Mouse (Mus musculus): Measurements from ENCODE around the gene Itpr2. TPM values are rescaled to one million over a fixed set of nuclear protein-coding genes. Genes with fewer than 3 reads are reported as not detected.

The Itpr2 gene
- polyA plus RNA-seq, 1 experiment from 2014 or later = 32.4 TPM

- Histone ChIP-seq H3K4me1 (replicated peaks) (peaks cover 15% of the 10 kb centered on the region), H3K9ac (no peak overlapping the region), H3K27ac (ENCODE audit: poor library complexity, severe bottlenecking) (0 out of 2 replicates have a peak overlapping the region, but pooled peaks have one; percentile 1), H3K4me3 (no peak overlapping the region), H3K27me3 (replicated peaks) (no peaks in the 10 kb centered on the region), H3K36me3 (peaks cover 46% of the 10 kb centered on the region), H3K9me3 (replicated peaks) (0 out of 2 replicates have a peak, but pooled peaks cover 2% of the 10 kb centered on the region), H3K4me2 (no peak overlapping the region)
- ATAC-seq (ENCODE audit: insufficient number of reproducible peaks, low FRiP score) = no peak
- WGBS = 53% methylated on average over 6 of the region's 6 CpGs
Measured at GRCm38 (mm10) chr6:146331017-146331669, 170.9 kb downstream of the Itpr2 start.

- WGBS = 74% methylated on average over 3 of the region's 3 CpGs
- H3K4me3 ChIP-seq = no peak overlapping the region
- 0 out of 2 replicates have a peak, but pooled peaks cover 2% of the 10 kb centered on the region for H3K9me3 ChIP-seq (replicated peaks)
- H3K27ac ChIP-seq (ENCODE audit: poor library complexity, severe bottlenecking) = no peak overlapping the region
- no peak for ATAC-seq (ENCODE audit: insufficient number of reproducible peaks, low FRiP score)
- H3K36me3 ChIP-seq = peaks cover 49% of the 10 kb centered on the region
- no peak overlapping the region for H3K4me2 ChIP-seq
- no peak overlapping the region for H3K9ac ChIP-seq
- H3K4me1 ChIP-seq (replicated peaks) = peaks cover 23% of the 10 kb centered on the region
- no peaks in the 10 kb centered on the region for H3K27me3 ChIP-seq (replicated peaks)
Measured at GRCm38 (mm10) chr6:146329079-146329478, 172.9 kb downstream of the Itpr2 start.

DNA sequence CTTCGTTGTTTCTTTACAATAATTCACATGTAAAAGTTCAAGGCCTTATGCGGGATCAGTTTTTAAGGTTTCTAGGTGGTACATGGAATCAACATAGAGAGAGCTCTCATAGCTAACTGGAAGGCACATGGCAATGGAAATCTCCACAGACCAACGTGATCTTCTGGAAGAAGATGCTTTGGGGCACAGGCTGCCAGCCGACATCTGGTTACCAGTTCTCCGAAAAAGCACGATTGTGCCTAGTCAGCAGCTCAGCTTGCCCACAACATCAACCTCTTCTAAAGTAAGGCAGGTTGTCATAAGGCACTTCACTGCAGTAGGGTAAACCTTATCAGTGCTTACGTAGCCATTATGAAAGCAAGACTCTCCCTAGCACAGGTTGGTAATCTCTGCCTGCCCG is 175.4 kb downstream of the Itpr2 start:
- ATAC-seq (ENCODE audit: insufficient number of reproducible peaks, low FRiP score) = no peak
- WGBS = 84% methylated on average over 8 of the region's 8 CpGs
- Histone ChIP-seq H3K9me3 (replicated peaks) (0 out of 2 replicates have a peak, but pooled peaks cover 2% of the 10 kb centered on the region), H3K36me3 (peaks cover 58% of the 10 kb centered on the region), H3K4me1 (replicated peaks) (peaks cover 41% of the 10 kb centered on the region), H3K4me3 (no peak overlapping the region), H3K9ac (no peak overlapping the region), H3K27me3 (replicated peaks) (no peaks in the 10 kb centered on the region), H3K27ac (ENCODE audit: poor library complexity, severe bottlenecking) (no peak overlapping the region), H3K4me2 (no peak overlapping the region)

DNA sequence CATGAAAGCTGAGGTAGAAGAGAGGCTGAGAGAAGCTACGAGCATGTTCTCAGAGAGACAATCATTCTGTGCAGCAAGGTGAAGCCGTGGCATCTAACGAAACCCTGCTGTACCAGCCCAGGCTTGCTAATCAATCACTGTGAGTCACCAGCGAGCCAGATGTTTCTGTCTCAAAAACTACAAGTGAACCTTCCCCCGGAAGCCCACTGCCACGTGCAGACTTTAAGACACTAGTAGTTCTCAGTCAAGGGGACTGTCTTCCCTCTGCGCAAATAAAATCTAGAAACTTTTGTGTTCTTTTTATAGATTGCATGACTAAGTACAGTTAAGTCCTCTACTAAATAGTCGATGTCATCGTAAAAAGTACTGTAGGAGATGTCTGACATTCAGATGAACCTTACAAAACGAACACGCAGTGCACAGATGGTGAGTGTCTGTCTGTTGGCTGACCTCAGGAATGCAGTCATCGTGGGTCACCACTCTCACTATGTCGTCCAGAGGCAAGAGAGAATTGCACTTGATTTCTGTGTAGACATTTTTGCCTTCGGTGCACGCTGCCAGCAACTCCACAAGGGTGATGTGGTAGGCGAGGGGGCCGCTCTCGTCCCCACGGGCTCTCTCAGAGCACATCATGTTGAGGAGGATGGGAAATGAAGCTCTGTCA is 177.3 kb downstream of the Itpr2 start:
- no peak for ATAC-seq (ENCODE audit: insufficient number of reproducible peaks, low FRiP score)
- Histone ChIP-seq H3K9me3 (replicated peaks) (0 out of 2 replicates have a peak, but pooled peaks cover 2% of the 10 kb centered on the region), H3K9ac (no peak overlapping the region), H3K4me3 (no peak overlapping the region), H3K36me3 (peaks cover 70% of the 10 kb centered on the region), H3K4me2 (no peak overlapping the region), H3K27me3 (replicated peaks) (no peaks in the 10 kb centered on the region), H3K4me1 (replicated peaks) (peaks cover 41% of the 10 kb centered on the region), H3K27ac (ENCODE audit: poor library complexity, severe bottlenecking) (no peak overlapping the region)
- WGBS = 69% methylated on average over 19 of the region's 19 CpGs

DNA sequence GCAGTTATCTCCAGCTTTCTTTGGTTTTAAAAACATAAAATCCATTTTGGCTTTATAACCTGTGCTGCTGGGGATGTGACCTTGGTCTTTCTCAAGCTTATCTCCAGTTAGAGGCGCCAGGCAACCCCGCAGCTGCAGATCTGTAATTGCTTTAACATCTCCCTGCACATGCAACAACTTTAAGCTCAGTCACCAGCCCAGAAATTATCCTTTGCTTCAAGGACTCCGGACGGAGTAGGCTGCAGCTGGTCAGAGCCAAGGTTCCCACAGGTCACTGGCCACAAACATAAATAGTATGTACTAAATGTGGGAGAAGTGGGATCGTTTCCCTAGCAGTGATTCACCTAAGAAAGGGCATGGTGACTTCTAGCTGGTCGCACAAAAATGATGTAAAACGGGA is 179.5 kb downstream of the Itpr2 start:
- H3K4me3 ChIP-seq = no peak overlapping the region
- peaks cover 56% of the 10 kb centered on the region for H3K36me3 ChIP-seq
- no peak overlapping the region for H3K4me2 ChIP-seq
- 0 out of 2 replicates have a peak, but pooled peaks cover under 1% of the 10 kb centered on the region for H3K9me3 ChIP-seq (replicated peaks)
- H3K4me1 ChIP-seq (replicated peaks) = peaks cover 41% of the 10 kb centered on the region
- no peak for ATAC-seq (ENCODE audit: insufficient number of reproducible peaks, low FRiP score)
- H3K27me3 ChIP-seq (replicated peaks) = no peaks in the 10 kb centered on the region
- H3K9ac ChIP-seq = no peak overlapping the region
- 47% methylated on average over 7 of the region's 7 CpGs for WGBS
- peak overlapping the region; percentile 14; the same call in 1 of the 2 replicates for H3K27ac ChIP-seq (ENCODE audit: poor library complexity, severe bottlenecking)

DNA sequence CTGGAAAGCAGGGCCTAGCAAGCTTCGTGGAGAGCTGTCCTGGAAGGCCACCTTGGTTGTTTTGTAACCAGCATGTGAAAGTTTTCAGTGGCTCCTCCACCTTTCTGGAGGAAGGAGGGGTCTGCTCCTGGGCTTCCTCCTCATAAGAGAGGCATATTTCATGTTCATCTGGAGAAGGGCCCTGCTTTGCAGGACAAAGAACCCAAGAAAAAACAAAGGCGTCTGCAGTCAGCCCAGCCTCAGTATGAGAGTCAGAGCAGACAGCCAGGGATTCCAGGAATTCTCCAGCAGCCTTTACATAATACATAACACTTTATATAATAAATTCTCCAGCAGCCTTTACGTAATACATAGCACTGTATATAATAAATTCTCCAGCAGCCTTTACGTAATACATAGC is 180.1 kb downstream of the Itpr2 start:
- ATAC-seq (ENCODE audit: insufficient number of reproducible peaks, low FRiP score) = no peak
- no peak overlapping the region for H3K9ac ChIP-seq
- H3K27ac ChIP-seq (ENCODE audit: poor library complexity, severe bottlenecking) = peak overlapping the region; percentile 42
- peaks cover 52% of the 10 kb centered on the region for H3K36me3 ChIP-seq
- 50% methylated on average over 4 of the region's 4 CpGs for WGBS
- no peaks in the 10 kb centered on the region for H3K27me3 ChIP-seq (replicated peaks)
- H3K4me1 ChIP-seq (replicated peaks) = peaks cover 41% of the 10 kb centered on the region
- H3K4me2 ChIP-seq = no peak overlapping the region
- no peaks in the 10 kb centered on the region for H3K9me3 ChIP-seq (replicated peaks)
- H3K4me3 ChIP-seq = no peak overlapping the region

GRCm38 (mm10) chr6:146316415-146316814 is 185.6 kb downstream of the Itpr2 start:
- no peak overlapping the region for H3K27ac ChIP-seq (ENCODE audit: poor library complexity, severe bottlenecking)
- no peaks in the 10 kb centered on the region for H3K27me3 ChIP-seq (replicated peaks)
- peaks cover 52% of the 10 kb centered on the region for H3K36me3 ChIP-seq
- no peak overlapping the region for H3K9ac ChIP-seq
- ATAC-seq (ENCODE audit: insufficient number of reproducible peaks, low FRiP score) = no peak
- H3K4me2 ChIP-seq = no peak overlapping the region
- H3K4me1 ChIP-seq (replicated peaks) = peaks cover 5% of the 10 kb centered on the region
- H3K4me3 ChIP-seq = no peak overlapping the region
- 85% methylated on average over 6 of the region's 6 CpGs for WGBS
- no peaks in the 10 kb centered on the region; the same call in 1 of the 2 replicates for H3K9me3 ChIP-seq (replicated peaks)

GRCm38 (mm10) chr6:146315153-146315552 is 186.9 kb downstream of the Itpr2 start:
- 87% methylated on average over 8 of the region's 8 CpGs for WGBS
- H3K36me3 ChIP-seq = peaks cover 46% of the 10 kb centered on the region

GRCm38 (mm10) chr6:146314304-146314703 is 187.7 kb downstream of the Itpr2 start:
- peaks cover 45% of the 10 kb centered on the region for H3K36me3 ChIP-seq
- H3K4me1 ChIP-seq (replicated peaks) = peaks cover 6% of the 10 kb centered on the region; the same call in 1 of the 2 replicates
- H3K27ac ChIP-seq (ENCODE audit: poor library complexity, severe bottlenecking) = no peak overlapping the region
- no peaks in the 10 kb centered on the region for H3K27me3 ChIP-seq (replicated peaks)
- no peak overlapping the region for H3K4me2 ChIP-seq
- ATAC-seq (ENCODE audit: insufficient number of reproducible peaks, low FRiP score) = no peak
- no peak overlapping the region for H3K9ac ChIP-seq
- 87% methylated on average over 5 of the region's 5 CpGs for WGBS
- no peaks in the 10 kb centered on the region; the same call in 1 of the 2 replicates for H3K9me3 ChIP-seq (replicated peaks)
- H3K4me3 ChIP-seq = no peak overlapping the region

More at GRCm38 (mm10) chr6:146315153-146315552, 186.9 kb downstream of the Itpr2 start:
- Histone ChIP-seq H3K9me3 (replicated peaks) (no peaks in the 10 kb centered on the region; the same call in 1 of the 2 replicates), H3K9ac (no peak overlapping the region), H3K27me3 (replicated peaks) (no peaks in the 10 kb centered on the region), H3K27ac (ENCODE audit: poor library complexity, severe bottlenecking) (no peak overlapping the region), H3K4me3 (no peak overlapping the region), H3K4me1 (replicated peaks) (no peaks in the 10 kb centered on the region), H3K4me2 (no peak overlapping the region)
- no peak for ATAC-seq (ENCODE audit: insufficient number of reproducible peaks, low FRiP score)

DNA sequence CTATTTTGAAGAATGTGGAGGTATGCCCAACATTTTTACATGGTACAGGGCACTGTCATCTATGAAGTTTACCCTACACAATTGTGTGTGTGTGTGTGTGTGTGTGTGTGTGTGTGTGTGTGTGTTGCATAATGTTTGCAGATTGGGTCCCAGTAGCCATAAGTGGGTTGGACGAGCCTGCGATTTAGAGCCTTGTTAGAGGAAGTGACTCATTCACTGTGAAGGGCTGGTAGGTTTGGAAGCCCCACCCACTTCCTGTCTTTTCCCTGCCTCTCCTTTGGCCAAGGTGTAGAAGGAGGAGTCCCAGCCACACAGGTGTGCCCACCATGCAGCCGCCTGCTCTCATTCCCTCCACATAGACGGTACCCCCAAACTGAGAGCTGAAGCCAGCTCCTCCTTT is 188.6 kb downstream of the Itpr2 start:
- H3K4me3 ChIP-seq = no peak overlapping the region
- no peak overlapping the region for H3K4me2 ChIP-seq
- H3K9ac ChIP-seq = no peak overlapping the region
- H3K27me3 ChIP-seq (replicated peaks) = no peaks in the 10 kb centered on the region
- H3K27ac ChIP-seq (ENCODE audit: poor library complexity, severe bottlenecking) = no peak overlapping the region
- no peaks in the 10 kb centered on the region; the same call in 1 of the 2 replicates for H3K9me3 ChIP-seq (replicated peaks)
- WGBS = 70% methylated on average over 4 of the region's 4 CpGs
- peaks cover 8% of the 10 kb centered on the region; the same call in 1 of the 2 replicates for H3K4me1 ChIP-seq (replicated peaks)
- ATAC-seq (ENCODE audit: insufficient number of reproducible peaks, low FRiP score) = peak; percentile 34; the same call in 1 of the 2 replicates
- H3K36me3 ChIP-seq = peaks cover 45% of the 10 kb centered on the region

- 79% methylated on average over 2 of the region's 2 CpGs for WGBS
Measured at GRCm38 (mm10) chr6:146310210-146310609, 191.8 kb downstream of the Itpr2 start.

More at GRCm38 (mm10) chr6:146310210-146310609, 191.8 kb downstream of the Itpr2 start:
- H3K9me3 ChIP-seq (replicated peaks) = no peaks in the 10 kb centered on the region
- H3K4me2 ChIP-seq = no peak overlapping the region
- peaks cover 8% of the 10 kb centered on the region; the same call in 1 of the 2 replicates for H3K4me1 ChIP-seq (replicated peaks)
- ATAC-seq (ENCODE audit: insufficient number of reproducible peaks, low FRiP score) = no peak
- H3K36me3 ChIP-seq = peaks cover 22% of the 10 kb centered on the region
- H3K4me3 ChIP-seq = no peak overlapping the region
- H3K27me3 ChIP-seq (replicated peaks) = no peaks in the 10 kb centered on the region
- H3K9ac ChIP-seq = no peak overlapping the region
- H3K27ac ChIP-seq (ENCODE audit: poor library complexity, severe bottlenecking) = no peak overlapping the region

Data from heart, embryonic 12.5 days (tissue).